Mouse (Mus musculus) neural tube, embryonic 13.5 days (tissue): ENCODE results near the gene Cldn34c2. TPM values are rescaled to one million over a fixed set of nuclear protein-coding genes. Genes with fewer than 3 reads are reported as not detected.
"Not testable (repeated sequence)": the region's sequence is repeated elsewhere in the genome, so short reads cannot be mapped to it uniquely, and the experiment has no call there.

Experiments used
- ATAC-seq: fragments of 200-750 bp; cut with Nextera tagmentation; 2 replicates; pipeline ENCODE4 v1.8.0; 2017; ENCODE audit warnings: low read depth, mild to moderate bottlenecking, moderate TSS enrichment, moderate library complexity
- H3K27ac ChIP-seq: fragments of 300-500 bp; sonication (generic); replicated peaks from 2 replicates; pipeline ENCODE4 v1.5.1; 2015; ENCODE audit warnings: moderate library complexity, mild to moderate bottlenecking, inconsistent platforms
- H3K27me3 ChIP-seq: fragments of 300-500 bp; sonication (generic); 2 replicates; pipeline ENCODE4 v1.6.1; 2015; ENCODE audit warnings: mild to moderate bottlenecking, inconsistent platforms
- H3K36me3 ChIP-seq: fragments of 300-500 bp; sonication (generic); 2 replicates; pipeline ENCODE4 v1.6.1; 2015; ENCODE audit warnings: mild to moderate bottlenecking, inconsistent platforms
- H3K4me1 ChIP-seq: fragments of 300-500 bp; sonication (generic); replicated peaks from 2 replicates; pipeline ENCODE4 v1.6.1; 2015; ENCODE audit warnings: inconsistent platforms
- H3K4me2 ChIP-seq: fragments of 300-500 bp; sonication (generic); 2 replicates; pipeline ENCODE4 v1.6.1; 2015; ENCODE audit warnings: inconsistent platforms, mild to moderate bottlenecking, moderate library complexity
- H3K4me3 ChIP-seq: fragments of 300-500 bp; sonication (generic); 2 replicates; pipeline ENCODE4 v1.5.1; 2015; ENCODE audit warnings: mild to moderate bottlenecking, inconsistent platforms
- H3K9ac ChIP-seq: fragments of 300-500 bp; sonication (generic); 2 replicates; pipeline ENCODE4 v1.6.1; 2015; ENCODE audit warnings: moderate library complexity, mild to moderate bottlenecking, inconsistent platforms
- H3K9me3 ChIP-seq: fragments of 300-500 bp; sonication (generic); 2 replicates; pipeline ENCODE4 v1.6.1; 2016; ENCODE audit warnings: inconsistent platforms
- WGBS: fragments of 180-500 bp; shearing (Covaris S2); methylation state at CpG from one replicate; pipeline ENCODE4 v1.1.7; 2015; 5-methylcytosine and 5-hydroxymethylcytosine counted together
- polyA plus RNA-seq: library from polyadenylated mRNA; unstranded; fragments of >200 nt; fragmentation: Nextera tagmentation; extraction: Ambion mirVana; gene quantifications from 2 replicates; pipeline ENCODE4 v1.2.1, GENCODE M21; 2015

The Cldn34c2 gene
- polyA plus RNA-seq = not detected in 2 replicates

GRCm38 (mm10) chrX:123581400-123581799 lies at the start of gene Cldn34c2:
Gene Cldn34c2, plus strand, starts transcription at chrX:123581700.
- not testable (repeated sequence) for H3K9ac ChIP-seq, H3K27me3 ChIP-seq, ATAC-seq, H3K4me3 ChIP-seq, H3K27ac ChIP-seq, H3K9me3 ChIP-seq, H3K36me3 ChIP-seq, H3K4me1 ChIP-seq, H3K4me2 ChIP-seq

DNA sequence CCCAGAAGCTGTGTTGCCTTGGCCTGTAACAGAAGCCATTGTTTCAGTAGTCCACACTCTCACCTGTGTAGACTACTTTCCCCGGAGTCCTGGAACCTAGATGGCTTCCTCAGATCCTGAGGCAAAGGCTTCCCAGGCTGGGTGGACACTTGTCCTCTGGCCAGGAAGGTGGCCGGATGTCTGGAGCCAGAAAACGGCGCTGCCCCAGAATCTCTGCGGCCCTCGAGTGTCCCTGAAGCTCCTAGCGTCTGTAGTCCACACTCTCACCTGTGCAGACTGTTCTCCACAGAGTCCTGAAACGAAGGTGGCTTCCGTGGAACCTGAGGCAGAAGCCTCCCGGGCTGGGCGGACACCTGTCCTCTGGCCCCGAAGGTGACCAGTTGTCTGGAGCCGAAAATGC lies 30.1 kb upstream of the Cldn34c2 start:
- not testable (repeated sequence) for H3K27me3 ChIP-seq, H3K4me1 ChIP-seq, H3K4me3 ChIP-seq, H3K9me3 ChIP-seq, H3K36me3 ChIP-seq, ATAC-seq, H3K9ac ChIP-seq, H3K4me2 ChIP-seq, H3K27ac ChIP-seq
- WGBS = 94% methylated on average over 13 of the region's 13 CpGs

GRCm38 (mm10) chrX:123612158-123612828 lies 30.8 kb downstream of the Cldn34c2 start:
- not testable (repeated sequence) for H3K4me3 ChIP-seq, H3K27me3 ChIP-seq, H3K4me1 ChIP-seq, H3K9ac ChIP-seq, H3K36me3 ChIP-seq, H3K9me3 ChIP-seq, ATAC-seq, H3K27ac ChIP-seq, H3K4me2 ChIP-seq
- 91% methylated on average over 7 of the region's 12 CpGs for WGBS

Other genes with a start within 250 kb of the Cldn34c2 start
- gene Gm17467, start 123.1 kb downstream of the Cldn34c2 start, polyA plus RNA-seq = not detected in 2 replicates
- gene Cldn34c3, start 212.0 kb downstream of the Cldn34c2 start, polyA plus RNA-seq = not detected in 2 replicates